Mouse (Mus musculus): ENCODE results near the gene Sumo3.

Sumo3 gene

GRCm38 (mm10) chr10:77588036-77588435 lies 17.9 kb upstream of the Sumo3 start:
- CTCF ChIA-PET: no interaction called here

- CTCF ChIA-PET: no interaction called here
These were observed 16.8 kb upstream of the Sumo3 start for GRCm38 (mm10) chr10:77589117-77589516.

- CTCF ChIA-PET: no interaction called here
These were observed 16.1 kb upstream of the Sumo3 start for GRCm38 (mm10) chr10:77589749-77590148.

- CTCF ChIA-PET: no interaction called here
These were observed 15.1 kb upstream of the Sumo3 start for GRCm38 (mm10) chr10:77590812-77591211.

GRCm38 (mm10) chr10:77591546-77591945 lies 14.4 kb upstream of the Sumo3 start:
- CTCF ChIA-PET: no interaction called here

GRCm38 (mm10) chr10:77596060-77596459 lies 9.8 kb upstream of the Sumo3 start:
- CTCF ChIA-PET: no interaction called here

- CTCF ChIA-PET: no interaction called here
These were observed 2.9 kb upstream of the Sumo3 start for GRCm38 (mm10) chr10:77603021-77603420.

GRCm38 (mm10) chr10:77604111-77604510 lies 1.8 kb upstream of the Sumo3 start:
- CTCF ChIA-PET: interaction anchor here (1.0 kb wide), 1 partner anchor 23 kb away, joined by 3 read pairs; no protein-coding TSS in a partner anchor

- CTCF ChIA-PET: interaction anchor here (1.0 kb wide), 1 partner anchor 24 kb away, joined by 3 read pairs; no protein-coding TSS in a partner anchor
These were observed 939 bp upstream of the Sumo3 start for GRCm38 (mm10) chr10:77604958-77605357.

GRCm38 (mm10) chr10:77605368-77605767 lies 529 bp upstream of the Sumo3 start:
- CTCF ChIA-PET: no interaction called here

GRCm38 (mm10) chr10:77606855-77607254 lies 958 bp downstream of the Sumo3 start:
- CTCF ChIA-PET: interaction anchor here (0.6 to 0.8 kb wide), 3 partner anchors 23 to 222 kb away, joined by 3 to 12 read pairs (median 8); no protein-coding TSS in a partner anchor

- CTCF ChIA-PET: interaction anchor here (0.7 to 0.8 kb wide), 3 partner anchors 23 to 964 kb away, joined by 3 to 15 read pairs (median 12); no protein-coding TSS in a partner anchor
These were observed 1.5 kb downstream of the Sumo3 start for GRCm38 (mm10) chr10:77607441-77607840.

GRCm38 (mm10) chr10:77608589-77608988 lies 2.7 kb downstream of the Sumo3 start:
- CTCF ChIA-PET: no interaction called here

GRCm38 (mm10) chr10:77610221-77610961 lies 4.5 kb downstream of the Sumo3 start:
- CTCF ChIA-PET: no interaction called here

- CTCF ChIA-PET: interaction anchor here (0.7 kb wide), 1 partner anchor 99 kb away, joined by 3 read pairs; no protein-coding TSS in a partner anchor
These were observed 7.5 kb downstream of the Sumo3 start for GRCm38 (mm10) chr10:77613409-77613808.

- CTCF ChIA-PET: no interaction called here
These were observed 9.8 kb downstream of the Sumo3 start for GRCm38 (mm10) chr10:77615647-77616046.

GRCm38 (mm10) chr10:77616166-77616565 lies 10.3 kb downstream of the Sumo3 start:
- CTCF ChIA-PET: interaction anchor here (0.6 kb wide), 2 partner anchors 11 to 34 kb away, joined by 4 to 10 read pairs; no protein-coding TSS in a partner anchor

GRCm38 (mm10) chr10:77616926-77617325 lies 11.0 kb downstream of the Sumo3 start:
- CTCF ChIA-PET: no interaction called here

- CTCF ChIA-PET: no interaction called here
These were observed 15.6 kb downstream of the Sumo3 start for GRCm38 (mm10) chr10:77621546-77621945.

GRCm38 (mm10) chr10:77622055-77622988 lies 16.4 kb downstream of the Sumo3 start, which contains the start of gene Ube2g2:
Gene Ube2g2 (plus strand): TSS chr10:77622275.
- CTCF ChIA-PET: no interaction called here

GRCm38 (mm10) chr10:77623069-77623492 lies 17.2 kb downstream of the Sumo3 start:
- CTCF ChIA-PET: no interaction called here
